Mouse (Mus musculus): ENCODE measurements around the gene Pcgf2.
"Not testable (repeated sequence)": the region's sequence is repeated elsewhere in the genome, so short reads cannot be mapped to it uniquely, and the experiment has no call there.

The Pcgf2 gene

DNA sequence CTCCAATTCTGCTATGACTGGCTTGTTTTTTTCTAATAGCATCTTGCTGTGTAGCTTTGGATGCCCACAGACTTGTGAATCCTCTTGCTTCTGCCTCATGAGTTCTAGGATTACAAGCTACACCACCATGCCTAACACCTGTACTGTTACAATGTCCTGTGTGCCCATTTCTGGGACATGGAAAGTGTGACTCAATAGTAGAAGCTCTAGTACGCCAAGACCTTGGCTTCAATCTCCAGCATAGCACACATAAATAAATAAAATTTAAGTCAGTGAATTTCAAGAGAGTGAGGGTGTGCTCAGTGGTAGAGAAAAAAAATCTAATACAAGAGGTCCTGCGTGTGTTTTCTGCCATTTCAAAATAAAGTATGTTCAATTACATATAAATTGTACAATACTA, 46.1 kb downstream of the Pcgf2 start:
- DNase-seq (ENCODE audit: low read depth in 1 of 2, low spot score in 2 of 2): no peak

DNA sequence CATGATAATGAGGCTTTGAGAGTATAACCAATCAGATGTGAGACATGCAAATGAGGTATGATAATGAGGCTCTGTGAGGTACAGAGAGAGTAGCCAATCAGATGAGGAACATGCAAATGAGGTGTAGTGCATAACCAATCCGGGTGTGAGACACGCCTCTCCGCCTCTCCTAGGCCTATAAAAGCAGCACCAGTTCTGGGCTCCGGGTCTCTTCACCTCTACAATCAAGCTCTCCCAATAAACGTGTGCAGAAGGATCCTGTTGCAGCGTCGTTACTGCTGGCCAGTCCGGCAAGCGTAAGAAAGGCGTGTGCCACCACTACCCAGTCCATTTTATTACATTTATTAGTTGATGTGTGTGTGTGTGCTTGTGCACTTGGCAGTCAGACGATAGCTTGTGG, 46.9 kb downstream of the Pcgf2 start:
- DNase-seq (ENCODE audit: low read depth in 1 of 2, low spot score in 2 of 2): not testable (repeated sequence)

DNA sequence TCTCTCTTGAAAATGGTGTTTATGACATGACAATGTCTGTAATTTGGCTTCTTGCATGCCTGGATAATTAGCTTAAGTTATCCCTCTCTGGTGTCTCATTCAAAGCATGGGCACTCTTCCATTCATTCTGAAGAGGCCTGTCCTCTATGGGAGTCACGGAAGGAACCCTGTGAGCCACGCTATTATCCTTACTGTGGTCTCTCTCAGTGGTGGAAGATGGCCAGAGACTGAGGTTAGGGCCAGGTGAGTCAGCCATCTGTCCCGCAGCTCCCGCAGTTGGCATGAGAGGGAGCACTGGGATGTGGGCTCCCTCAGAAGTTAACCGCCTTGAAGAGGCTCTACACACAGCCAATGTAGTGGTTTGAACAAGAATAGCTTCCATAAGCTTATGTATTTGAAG, 50.0 kb downstream of the Pcgf2 start:
- DNase-seq (ENCODE audit: low read depth in 1 of 2, low spot score in 2 of 2): no peak

DNA sequence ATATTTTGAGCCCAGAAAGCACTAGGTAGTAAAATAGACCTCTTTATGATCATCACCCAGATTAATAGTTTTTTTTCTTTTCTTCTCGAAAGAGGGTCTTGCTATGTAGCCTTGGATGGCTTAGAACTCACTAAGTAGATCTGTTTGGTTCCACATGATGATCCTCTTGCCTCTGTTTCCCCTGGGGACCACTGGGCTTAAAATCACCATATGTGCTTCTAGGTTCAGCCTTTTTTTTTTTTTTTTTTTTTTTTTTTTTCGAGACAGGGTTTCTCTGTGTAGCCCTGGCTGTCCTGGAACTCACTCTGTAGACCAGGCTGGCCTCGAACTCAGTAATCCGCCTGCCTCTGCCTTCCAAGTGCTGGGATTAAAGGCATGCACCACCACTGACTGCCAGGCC, 51.8 kb downstream of the Pcgf2 start:
- not testable (repeated sequence) for DNase-seq (ENCODE audit: low read depth in 1 of 2, low spot score in 2 of 2)

DNA sequence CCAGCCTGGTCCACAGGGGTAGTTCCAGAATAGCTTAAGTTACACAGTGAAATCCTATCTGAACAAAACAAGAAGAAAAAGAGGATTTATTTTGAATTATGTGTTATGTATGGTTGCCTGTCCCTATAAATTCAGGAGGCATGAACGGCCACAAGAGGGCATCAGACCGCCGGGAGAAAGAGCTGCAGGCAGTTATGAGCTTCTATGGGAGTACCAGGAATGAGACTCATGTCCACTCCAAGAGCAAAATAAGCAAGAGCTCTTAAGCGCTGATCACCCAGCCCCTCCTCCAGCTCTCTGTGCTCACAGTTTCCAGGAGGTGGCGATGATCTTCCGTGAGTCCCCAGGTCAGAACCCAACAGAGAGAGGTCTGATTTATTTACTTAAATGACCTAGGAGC, 55.5 kb downstream of the Pcgf2 start:
- peak in 1 of 2 experiments; percentile 64 for DNase-seq (ENCODE audit: low read depth in 1 of 2, low spot score in 2 of 2)

DNA sequence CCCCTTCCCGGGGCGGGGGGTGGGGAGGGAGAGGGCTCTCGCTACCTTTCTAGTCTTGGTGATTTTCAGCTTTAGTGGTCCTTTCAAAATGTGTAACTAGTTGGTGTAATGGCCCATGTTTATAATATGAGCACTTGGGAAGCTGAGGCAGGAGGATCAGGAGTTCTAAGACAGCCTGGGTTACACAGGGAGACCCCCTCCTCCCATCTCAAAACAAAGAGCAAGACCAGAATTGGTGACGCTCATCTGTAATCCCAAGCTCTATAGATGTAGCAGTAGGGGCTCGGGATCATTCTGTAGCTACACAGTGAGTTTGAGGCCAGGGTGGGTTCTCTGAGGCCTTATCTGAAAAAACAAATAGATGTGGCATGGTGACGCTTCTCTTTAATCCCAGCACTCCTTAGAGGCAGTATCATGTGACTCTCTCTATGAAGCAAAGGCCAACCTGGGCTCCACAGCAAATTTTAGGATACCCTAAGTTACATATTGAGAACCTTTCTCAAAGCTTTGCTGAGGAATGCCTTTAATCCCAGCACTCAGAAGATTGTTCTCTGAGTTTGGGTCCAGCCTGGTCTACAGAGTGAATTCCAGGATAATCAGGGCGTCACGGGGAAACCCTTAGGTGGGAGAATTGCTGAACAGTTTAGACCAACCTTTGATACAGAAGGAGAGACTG, 56.8 kb downstream of the Pcgf2 start:
- DNase-seq (ENCODE audit: low read depth in 1 of 2, low spot score in 2 of 2): no peak

DNA sequence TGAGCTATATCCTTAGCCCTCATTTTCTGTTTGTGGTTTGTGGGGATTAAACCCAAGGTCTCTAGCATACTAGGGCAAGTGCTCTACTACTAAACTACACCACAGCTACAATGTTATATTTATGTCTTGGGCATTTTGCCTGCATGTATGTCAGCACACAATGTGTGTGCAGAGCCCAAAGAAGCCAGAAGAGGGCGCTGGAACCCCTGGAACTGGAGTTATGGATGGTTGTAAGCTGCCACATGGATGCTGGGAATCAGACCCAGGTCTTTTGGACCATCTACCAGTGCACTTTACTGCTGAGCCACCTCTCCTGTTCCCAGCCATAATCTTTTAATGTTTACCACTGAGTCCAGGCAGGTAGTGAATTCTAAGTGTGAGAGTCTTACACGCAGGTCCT, 57.6 kb downstream of the Pcgf2 start:
- DNase-seq (ENCODE audit: low read depth in 1 of 2, low spot score in 2 of 2): no peak

DNA sequence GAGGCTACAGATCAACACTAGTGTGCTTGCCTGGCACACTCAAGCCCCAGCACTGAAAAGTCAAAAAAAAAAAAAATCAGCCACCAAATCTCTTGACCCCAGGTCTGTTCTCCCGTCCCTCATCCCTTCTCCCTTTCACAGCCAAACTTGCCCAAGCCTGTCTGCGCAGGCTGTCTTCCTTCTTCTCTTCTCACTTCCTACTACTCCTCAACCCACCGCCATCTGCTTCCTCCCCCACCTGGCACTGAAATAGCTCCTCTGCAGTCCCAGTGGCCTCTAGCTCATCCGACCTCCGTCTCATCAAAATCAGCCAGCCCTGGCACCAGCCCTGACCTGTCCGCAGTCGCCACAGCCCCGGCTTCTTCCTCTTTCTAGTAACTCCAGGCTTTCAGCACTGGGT, 58.6 kb downstream of the Pcgf2 start:
- DNase-seq (ENCODE audit: low read depth in 1 of 2, low spot score in 2 of 2): no peak
